Mouse (Mus musculus) CH12.LX (cell line): Measurements from ENCODE around the gene Selplg.

Experiments
- CHD2 ChIP-seq: IDR thresholded peaks from 2 replicates; pipeline ENCODE4 v1.6.1; 2011; ENCODE audit warnings: low read length, improper control_type of control experiment
- CTCF ChIP-seq, 2 experiments: IDR thresholded peaks in 1 of 2; conservative IDR thresholded peaks in 1 of 2; 2 replicates each; pipeline ENCODE4 v1.5.1; 2011 to 2012; ENCODE audit warnings: low read depth in 2 of 2, low read length in 2 of 2, improper control_type of control experiment in 1 of 2, inconsistent platforms in 1 of 2, mild to moderate bottlenecking in 1 of 2, moderate library complexity in 1 of 2
- ETS1 ChIP-seq: conservative IDR thresholded peaks from 2 replicates; pipeline ENCODE4 v1.6.1; 2012; ENCODE audit warnings: low read depth, mild to moderate bottlenecking, inconsistent platforms, low read length, improper control_type of control experiment, moderate library complexity
- HCFC1 ChIP-seq: IDR thresholded peaks from 2 replicates; pipeline ENCODE4 v1.6.1; 2012; ENCODE audit warnings: low read depth, mild to moderate bottlenecking, inconsistent platforms, low read length, improper control_type of control experiment
- JUN ChIP-seq: IDR thresholded peaks from 2 replicates; pipeline ENCODE4 v1.6.1; 2011; ENCODE audit warnings: low read depth, mild to moderate bottlenecking, low read length, improper control_type of control experiment, moderate library complexity; ENCODE audit not compliant: insufficient read depth
- MAX ChIP-seq: IDR thresholded peaks from 2 replicates; pipeline ENCODE4 v1.6.1; 2011; ENCODE audit warnings: low read length, improper control_type of control experiment
- MEF2A ChIP-seq: IDR thresholded peaks from 2 replicates; pipeline ENCODE4 v1.6.1; 2014; ENCODE audit warnings: low read depth, mild to moderate bottlenecking, inconsistent platforms, low read length, improper control_type of control experiment, borderline replicate concordance
- PAX5 ChIP-seq: IDR thresholded peaks from 2 replicates; pipeline ENCODE4 v1.6.1; 2012; ENCODE audit warnings: low read length, inconsistent platforms, mixed read lengths
- POLR2A ChIP-seq: IDR thresholded peaks from 2 replicates; pipeline ENCODE4 v1.6.1; 2011; ENCODE audit warnings: low read depth, mild to moderate bottlenecking, improper control_type of control experiment, low read length
- POLR2AphosphoS2 ChIP-seq: IDR thresholded peaks from 2 replicates; pipeline ENCODE4 v1.6.1; 2011; ENCODE audit warnings: low read depth, low read length, improper control_type of control experiment
- TCF12 ChIP-seq: IDR thresholded peaks from 2 replicates; pipeline ENCODE4 v1.6.1; 2014; ENCODE audit warnings: low read depth, mild to moderate bottlenecking, inconsistent platforms, low read length, improper control_type of control experiment
- UBTF ChIP-seq: IDR thresholded peaks from 2 replicates; pipeline ENCODE4 v1.6.1; 2012; ENCODE audit warnings: low read depth, mild to moderate bottlenecking, inconsistent platforms, low read length, improper control_type of control experiment, moderate library complexity
- USF1 ChIP-seq: IDR thresholded peaks from 2 replicates; pipeline ENCODE4 v1.6.1; 2014; ENCODE audit warnings: low read depth, mild to moderate bottlenecking, inconsistent platforms, low read length, improper control_type of control experiment
- ZMIZ1 ChIP-seq: IDR thresholded peaks from 2 replicates; pipeline ENCODE4 v1.6.1; 2012; ENCODE audit warnings: low read depth, mild to moderate bottlenecking, inconsistent platforms, low read length, improper control_type of control experiment

DNA sequence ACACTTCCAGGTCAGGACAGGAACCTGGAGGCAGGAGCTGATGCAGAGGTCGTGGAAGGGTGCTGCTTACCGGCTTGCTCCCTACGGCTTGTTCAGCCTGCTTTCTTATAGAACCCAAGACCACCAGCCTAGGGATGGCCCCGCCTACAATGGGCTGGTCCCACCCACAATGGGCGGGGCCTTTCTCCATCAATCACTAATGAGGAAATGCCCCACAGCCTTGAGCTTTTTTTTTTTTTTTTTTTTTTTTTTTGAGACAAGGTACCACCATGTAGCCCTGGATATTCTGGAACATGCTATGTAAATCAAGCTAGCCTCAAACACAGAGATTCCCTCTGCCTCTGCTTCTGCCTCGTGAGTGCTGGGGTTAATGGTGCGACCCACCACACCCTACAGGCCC, 50.6 kb downstream of the Selplg start:
- no peak for TF ChIP-seq CTCF (conservative IDR thresholded peaks at IDR 0.05 in 1 of 2, IDR thresholded peaks at IDR 0.05 in 1 of 2; ENCODE audit: low read depth in 2 of 2, low read length in 2 of 2)
- TF ChIP-seq POLR2A, result no peak
- TF ChIP-seq ZMIZ1, result no peak
- no peak for TF ChIP-seq MEF2A
- no peak for TF ChIP-seq POLR2AphosphoS2
- no peak for TF ChIP-seq USF1
- no peak for TF ChIP-seq UBTF
- no peak for TF ChIP-seq JUN
- no peak for TF ChIP-seq CHD2
- no peak for TF ChIP-seq ETS1
- no peak for TF ChIP-seq PAX5
- TF ChIP-seq TCF12, result no peak
- no peak for TF ChIP-seq HCFC1
- no peak for TF ChIP-seq MAX
